9 mouse cellular contexts compared by ENCODE assay signal in genomic region chr16:23991170-23991569, GRCm38 (mm10). TPM values are rescaled to one million over a fixed set of nuclear protein-coding genes. Genes with fewer than 3 reads are reported as not detected.
A peak's percentile ranks its signal among the peaks of the same experiment; 100 is the strongest.
DNase-seq lines count a peak whose midpoint lies in the region; ATAC-seq lines count a peak whose summit lies in the region.
"Had no signal": no experiment of that assay in that cellular context is flagged by ENCODE, and none has a peak within 500 bp of the region (broad histone marks: within the 10 kb centered on the region; RNA-seq: fewer than 3 reads in every experiment).

No protein-coding gene starts in this region.

- no peak for ATAC-seq in kidney, embryonic 15.5 days (replicated peaks; ENCODE audit: low FRiP score)
- ATAC-seq in frontal cortex, adult (ENCODE audit: low TSS enrichment) = 0 out of 2 replicates have a peak, but pooled peaks have one; percentile 34
- peak; percentile 29 for ATAC-seq in inflammation-experienced regulatory T-cells, adult 6 months
- ATAC-seq in limb, embryonic 13.5 days (ENCODE audit: low FRiP score, low read depth) = no peak
- no peak for ATAC-seq in neural tube, embryonic 13.5 days (ENCODE audit: low read depth)

- no peaks in the 10 kb centered on the region for H3K9me3 ChIP-seq in kidney, embryonic 15.5 days (replicated peaks)
- H3K9me3 ChIP-seq in limb, embryonic 13.5 days = no peaks in the 10 kb centered on the region
- no peaks in the 10 kb centered on the region for H3K9me3 ChIP-seq in neural tube, embryonic 13.5 days
- H3K9me3 ChIP-seq: stomach, embryonic 15.5 days had no signal

- H3K4me2 ChIP-seq in kidney, embryonic 15.5 days = no peak overlapping the region
- 0 out of 2 replicates have a peak overlapping the region, but pooled peaks have one; percentile 9 for H3K4me2 ChIP-seq in limb, embryonic 13.5 days (replicated peaks)
- H3K4me2 ChIP-seq in neural tube, embryonic 13.5 days = peak overlapping the region; percentile 86

- no peak overlapping the region for H3K4me3 ChIP-seq in kidney, embryonic 15.5 days (replicated peaks)
- no peak overlapping the region for H3K4me3 ChIP-seq in limb, embryonic 13.5 days
- H3K4me3 ChIP-seq in neural tube, embryonic 13.5 days = no peak overlapping the region
- H3K4me3 ChIP-seq: stomach, embryonic 15.5 days had no signal

- H3K4me1 ChIP-seq in kidney, embryonic 15.5 days = peaks cover 51% of the 10 kb centered on the region
- peaks cover 39% of the 10 kb centered on the region for H3K4me1 ChIP-seq in limb, embryonic 13.5 days
- peaks cover 29% of the 10 kb centered on the region for H3K4me1 ChIP-seq in neural tube, embryonic 13.5 days (replicated peaks)

- no peak overlapping the region for H3K9ac ChIP-seq in kidney, embryonic 15.5 days
- H3K9ac ChIP-seq in limb, embryonic 13.5 days = no peak overlapping the region
- H3K9ac ChIP-seq in neural tube, embryonic 13.5 days = no peak overlapping the region
- H3K9ac ChIP-seq: stomach, embryonic 15.5 days had no signal

- WGBS in kidney, embryonic 15.5 days = 6% methylated on average over 4 of the region's 4 CpGs
- 1% methylated on average over 4 of the region's 4 CpGs for WGBS in limb, embryonic 13.5 days
- 5% methylated on average over 4 of the region's 4 CpGs for WGBS in neural tube, embryonic 13.5 days

- no peak overlapping the region for H3K27ac ChIP-seq in kidney, embryonic 15.5 days
- H3K27ac ChIP-seq in limb, embryonic 13.5 days = no peak overlapping the region
- H3K27ac ChIP-seq in neural tube, embryonic 13.5 days (replicated peaks) = no peak overlapping the region
- H3K27ac ChIP-seq: stomach, embryonic 15.5 days had no signal

- peak; percentile 87 for DNase-seq in kidney, adult 11 months
- DNase-seq in cerebellum, adult 18-20 months = peak; percentile 94 to 97
- peak; percentile 69 for DNase-seq in testis, postnatal 14 days (ENCODE audit: low spot score)

- no peaks in the 10 kb centered on the region for H3K36me3 ChIP-seq in kidney, embryonic 15.5 days
- H3K36me3 ChIP-seq in limb, embryonic 13.5 days = no peaks in the 10 kb centered on the region
- no peaks in the 10 kb centered on the region for H3K36me3 ChIP-seq in neural tube, embryonic 13.5 days
- H3K36me3 ChIP-seq: stomach, embryonic 15.5 days had no signal

- no peaks in the 10 kb centered on the region for H3K27me3 ChIP-seq in kidney, embryonic 15.5 days
- H3K27me3 ChIP-seq in limb, embryonic 13.5 days = no peaks in the 10 kb centered on the region
- peaks cover 10% of the 10 kb centered on the region for H3K27me3 ChIP-seq in neural tube, embryonic 13.5 days
- H3K27me3 ChIP-seq: stomach, embryonic 15.5 days had no signal

RNA-seq across cellular contexts. Expression of gene Bcl6, which starts 2.5 kb away (rescaled TPM):
- polyA plus RNA-seq in kidney, embryonic 15.5 days (2015; fragmentation: Nextera tagmentation; extraction: Ambion mirVana) = 0.87 and 0.94 TPM in 2 replicates
- polyA plus RNA-seq in inflammation-experienced regulatory T-cells, adult 6 months (2017; shearing (Covaris generic)) = 10 to 100 TPM in 2 of 3 experiments, 1 to 10 TPM in 1; 8.4 to 28.5 (median 10.2) TPM
- 1.2 and 1.5 TPM in 2 replicates for polyA plus RNA-seq in limb, embryonic 13.5 days (2015; fragmentation: Nextera tagmentation; extraction: Ambion mirVana)
- polyA plus RNA-seq in neural tube, embryonic 13.5 days (2015; fragmentation: Nextera tagmentation; extraction: Ambion mirVana) = 0.37 and 0.53 TPM in 2 replicates

RNA-seq across cellular contexts. Expression of gene Gm37419, which starts 2.9 kb away (rescaled TPM):
- polyA plus RNA-seq in kidney, embryonic 15.5 days (2015; fragmentation: Nextera tagmentation; extraction: Ambion mirVana) = not detected in 2 replicates
- polyA plus RNA-seq in inflammation-experienced regulatory T-cells, adult 6 months (2017; shearing (Covaris generic)) = not detected
- polyA plus RNA-seq in limb, embryonic 13.5 days (2015; fragmentation: Nextera tagmentation; extraction: Ambion mirVana) = not detected in 2 replicates
- polyA plus RNA-seq in neural tube, embryonic 13.5 days (2015; fragmentation: Nextera tagmentation; extraction: Ambion mirVana) = not detected in 2 replicates
- polyA plus RNA-seq: stomach, embryonic 15.5 days had no signal

RNA-seq across cellular contexts. Expression of gene Rtp2, which starts 59.0 kb away (rescaled TPM):
- polyA plus RNA-seq in kidney, embryonic 15.5 days (2015; fragmentation: Nextera tagmentation; extraction: Ambion mirVana) = not detected in 2 replicates
- not detected for polyA plus RNA-seq in inflammation-experienced regulatory T-cells, adult 6 months (2017; shearing (Covaris generic))
- not detected in 2 replicates for polyA plus RNA-seq in limb, embryonic 13.5 days (2015; fragmentation: Nextera tagmentation; extraction: Ambion mirVana)
- not detected in 2 replicates for polyA plus RNA-seq in neural tube, embryonic 13.5 days (2015; fragmentation: Nextera tagmentation; extraction: Ambion mirVana)
- polyA plus RNA-seq: stomach, embryonic 15.5 days had no signal

Comparison
In these comparisons a context has a peak if more than half of its experiments do, and no peak if none do; other contexts are left out.
1. ATAC-seq: peak in frontal cortex, adult (single experiment) and inflammation-experienced regulatory T-cells, adult 6 months (single experiment); none in kidney, embryonic 15.5 days (single experiment), limb, embryonic 13.5 days (single experiment) and neural tube, embryonic 13.5 days (single experiment).
2. Peak in every context shown above with its lines, with median percentiles within 50 percentile points of each other: DNase-seq.